Mouse (Mus musculus): ENCODE results near the gene Zfp639.

The Zfp639 gene

DNA sequence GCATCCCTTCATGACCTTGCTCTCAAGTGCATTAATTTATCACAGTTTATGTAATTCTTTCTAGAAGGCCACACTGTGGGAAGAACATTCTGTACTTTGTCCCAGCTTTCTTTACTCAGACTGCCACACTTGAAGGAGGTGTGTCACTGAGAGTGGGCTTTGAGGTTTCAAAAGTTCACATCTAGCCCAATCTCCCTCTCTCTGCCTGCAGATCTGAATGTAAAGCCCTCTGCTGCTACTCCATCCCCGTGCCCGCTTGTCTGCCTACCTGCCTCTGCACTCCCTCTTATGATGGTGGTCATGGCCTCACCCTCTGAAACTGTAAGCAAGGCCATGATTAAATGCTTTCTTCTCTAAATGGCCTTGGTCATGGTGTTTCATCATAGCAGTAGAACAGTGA is 9.7 kb upstream of the Zfp639 start:
- in situ Hi-C loops (cut with MboI, MseI), result loop anchor here (25.0 kb wide), 1 partner anchor 1312 kb away; no protein-coding TSS in a partner anchor

DNA sequence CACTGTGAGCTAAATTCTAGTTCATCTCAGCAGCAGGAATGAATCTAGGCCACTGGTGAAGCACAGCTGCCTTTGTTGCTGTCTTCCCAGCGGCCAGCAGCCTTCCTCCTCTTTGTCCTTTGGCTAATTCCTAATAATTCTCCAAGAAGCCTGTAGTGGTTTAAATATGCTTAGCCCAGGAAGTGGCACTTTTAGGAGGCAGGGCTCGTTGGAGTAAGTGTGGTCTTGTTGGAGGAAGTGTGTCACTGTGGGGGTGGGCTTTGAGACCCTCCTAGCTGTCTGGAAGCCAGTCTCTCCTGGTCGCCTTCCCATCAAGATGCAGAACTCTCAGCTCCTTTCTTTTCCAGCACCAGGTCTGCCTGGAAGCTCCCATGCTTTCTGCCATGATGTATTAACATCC is 4.2 kb upstream of the Zfp639 start:
- in situ Hi-C loops (cut with MboI, MseI), result loop anchor here (25.0 kb wide), 1 partner anchor 1306 kb away; no protein-coding TSS in a partner anchor

DNA sequence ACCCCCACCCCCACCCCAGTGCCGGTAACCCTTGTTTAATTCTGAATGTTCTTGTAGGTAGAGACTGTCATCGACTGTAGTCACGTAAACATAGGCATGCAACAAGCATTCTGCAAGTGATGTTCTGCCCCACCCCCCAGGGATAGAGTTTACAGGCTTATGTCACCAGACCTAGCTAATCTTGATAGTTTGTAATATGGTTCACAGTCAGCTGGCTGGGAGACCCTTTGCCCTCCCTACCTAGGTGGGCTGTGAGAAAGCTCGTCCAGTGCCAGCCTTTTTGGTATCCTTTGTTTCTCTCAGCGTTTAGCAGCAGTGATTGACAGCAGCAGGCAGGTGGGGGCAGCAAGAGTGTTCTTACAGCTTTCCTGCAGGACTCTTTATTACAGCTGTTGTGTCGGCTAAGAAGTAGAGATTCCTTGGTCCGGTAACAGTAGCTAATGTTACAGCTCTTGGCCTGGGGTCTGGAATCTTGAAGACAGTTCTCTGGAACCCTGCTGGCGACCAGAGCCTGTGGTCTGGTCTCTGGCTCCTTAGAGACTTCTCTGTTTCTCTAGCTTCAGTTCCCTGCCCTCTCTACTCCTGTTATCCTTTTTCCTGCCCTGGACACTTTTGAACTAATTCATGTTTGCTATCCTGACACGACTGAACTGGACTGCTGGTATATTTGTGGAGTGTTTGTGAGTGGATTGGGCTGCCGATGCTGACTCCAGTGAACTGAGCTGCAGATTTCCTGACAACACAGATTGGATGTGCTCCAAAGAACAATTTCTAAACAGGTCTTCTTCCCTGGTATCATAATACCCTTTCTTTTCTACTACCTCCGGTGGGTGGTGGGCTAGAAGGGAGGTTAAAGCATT is 3.5 kb upstream of the Zfp639 start:
- in situ Hi-C loops (cut with MboI, MseI), result loop anchor here (25.0 kb wide), 1 partner anchor 1306 kb away; no protein-coding TSS in a partner anchor

DNA sequence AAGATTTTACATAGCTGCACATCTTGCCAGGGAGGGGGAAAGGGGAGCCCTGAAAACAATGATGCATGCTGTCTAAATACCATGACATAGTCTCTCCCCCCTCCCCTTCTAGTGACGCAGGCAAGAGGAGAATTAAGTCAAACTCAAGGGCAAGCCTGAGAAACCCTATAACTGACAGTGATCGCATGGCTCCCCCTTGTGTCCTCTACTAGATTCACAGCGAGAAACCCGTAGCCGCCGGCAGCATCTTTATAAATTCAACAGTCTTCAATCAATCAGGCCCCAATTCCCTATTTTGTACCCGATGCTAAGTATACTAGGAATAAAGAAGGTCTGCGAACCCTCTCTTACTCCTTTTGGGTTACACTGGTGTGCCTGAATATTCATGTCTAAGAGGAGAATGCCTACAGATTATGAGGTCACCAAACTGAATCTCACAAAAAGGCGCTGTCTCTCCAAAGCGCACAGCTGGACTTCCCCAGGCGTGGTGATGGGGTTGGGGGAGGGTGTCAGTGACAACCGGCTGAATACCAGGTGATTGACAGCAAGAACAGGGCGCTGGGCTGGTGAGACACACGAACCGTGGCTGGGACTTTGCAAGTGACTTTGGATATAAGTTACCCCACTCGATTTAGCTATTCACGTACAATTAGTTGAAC is 1.3 kb upstream of the Zfp639 start:
- in situ Hi-C loops (cut with MboI, MseI), result loop anchor here (25.0 kb wide), 1 partner anchor 1304 kb away; no protein-coding TSS in a partner anchor

DNA sequence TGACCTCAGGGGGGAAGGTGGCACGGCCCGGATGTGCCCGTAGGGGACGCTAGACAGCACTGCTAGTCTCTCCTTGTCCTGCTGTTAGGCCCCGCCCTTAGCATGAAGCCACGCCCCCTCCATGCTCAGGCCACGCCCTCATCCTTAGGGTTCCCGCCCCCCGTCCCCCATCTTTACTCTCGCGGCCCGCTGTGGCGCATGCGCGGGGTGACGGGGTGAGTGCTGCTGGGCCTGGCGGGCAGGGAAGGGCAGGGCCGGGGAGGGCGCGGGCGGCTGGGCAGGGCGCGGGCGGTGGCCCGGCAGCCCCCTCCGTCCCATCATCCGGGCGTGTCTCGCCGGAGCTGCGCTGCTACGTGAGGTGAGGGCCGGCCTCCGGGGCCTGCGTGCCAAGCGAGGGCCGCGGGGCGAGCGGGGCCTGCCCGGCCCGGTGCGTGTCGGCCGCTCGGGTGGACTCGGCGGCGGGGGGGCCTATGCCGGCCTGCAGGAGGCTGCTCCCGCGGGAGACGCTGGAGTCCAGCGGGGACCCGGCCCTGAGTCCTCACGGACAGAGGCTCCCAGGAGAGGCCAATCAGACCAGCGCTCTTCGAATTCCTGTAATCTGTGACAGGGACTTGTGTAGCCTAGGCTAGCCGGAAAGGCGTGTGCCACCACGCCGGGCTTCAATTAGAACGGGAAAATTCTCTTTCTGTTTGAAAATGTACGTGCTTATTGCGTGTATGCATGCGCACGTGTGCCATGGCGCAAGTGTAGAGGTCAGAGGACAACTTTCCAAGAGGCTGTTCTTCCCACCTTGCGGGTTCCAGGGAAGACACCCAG is 524 bp downstream of the Zfp639 start:
- in situ Hi-C loops (cut with MboI, MseI), result loop anchor here (10.0 to 25.0 kb wide), 2 partner anchors 1302 to 1446 kb away; no protein-coding TSS in a partner anchor

DNA sequence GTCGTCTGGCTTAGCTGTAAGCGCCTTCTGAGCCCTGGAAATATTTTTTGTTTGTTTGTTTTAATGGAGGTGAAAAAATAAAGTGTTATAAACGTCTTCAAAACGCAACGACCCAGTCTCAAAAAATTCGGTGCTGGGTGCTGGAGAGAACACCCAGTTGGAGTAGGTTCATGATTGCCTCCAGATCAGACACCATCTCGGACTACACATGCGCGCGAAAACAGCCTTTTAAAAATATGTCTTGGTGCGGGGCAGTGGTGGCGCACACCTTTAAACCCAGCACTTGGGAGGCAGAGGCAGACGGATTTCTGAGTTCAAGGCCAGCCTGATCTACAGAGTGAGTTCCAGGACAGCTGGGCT is 1.1 kb downstream of the Zfp639 start:
- in situ Hi-C loops (cut with MboI, MseI), result loop anchor here (10.0 to 25.0 kb wide), 2 partner anchors 1301 to 1446 kb away; no protein-coding TSS in a partner anchor

DNA sequence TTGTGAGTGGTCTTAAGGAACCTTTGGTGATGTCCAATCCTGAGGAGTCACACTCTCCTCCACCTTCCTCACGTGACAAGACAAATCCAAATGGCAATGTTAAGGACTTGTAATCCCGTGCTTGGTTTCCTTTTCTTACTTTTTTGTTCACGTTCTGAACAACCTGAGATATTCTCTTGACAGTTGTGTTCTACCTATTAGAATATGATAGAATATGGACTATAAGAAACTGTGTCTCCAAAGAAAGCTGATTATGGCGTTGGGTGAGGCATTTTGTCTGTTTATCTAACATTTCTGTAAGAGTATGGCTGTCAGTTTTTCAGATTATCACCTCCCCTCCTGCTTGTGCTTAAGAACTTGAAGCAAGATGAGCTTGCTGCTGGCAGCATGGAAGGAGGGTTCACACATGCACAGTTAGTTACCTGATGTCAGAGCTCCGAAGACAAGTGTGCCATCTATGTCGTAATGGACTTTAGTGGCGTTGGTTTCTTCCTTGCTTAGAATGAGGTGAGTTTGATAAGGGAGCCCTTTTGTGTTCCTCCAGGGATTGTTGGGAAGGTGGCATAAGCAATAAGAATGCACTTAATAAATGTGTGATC is 2.7 kb downstream of the Zfp639 start:
- in situ Hi-C loops (cut with MboI, MseI), result loop anchor here (10.0 to 25.0 kb wide), 2 partner anchors 1300 to 1448 kb away; no protein-coding TSS in a partner anchor

DNA sequence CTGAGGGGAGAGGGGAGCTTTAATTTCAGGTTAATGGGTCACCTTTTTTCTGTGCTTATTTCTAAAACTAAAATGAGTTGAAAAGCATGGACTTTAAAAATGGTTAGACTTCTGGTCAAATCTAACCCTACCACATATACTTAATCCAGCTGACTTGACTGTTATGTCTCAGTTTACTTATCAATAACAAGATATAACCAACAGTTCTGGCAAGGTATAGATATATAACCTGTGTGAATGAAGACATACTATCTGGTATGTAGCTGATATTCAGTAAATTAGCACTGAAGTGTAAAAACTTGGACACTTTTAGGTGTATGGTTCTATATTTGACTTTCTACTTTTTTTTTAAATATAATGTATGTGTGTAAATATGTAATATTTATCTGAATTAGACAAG is 3.5 kb downstream of the Zfp639 start:
- in situ Hi-C loops (cut with MboI, MseI), result loop anchor here (10.0 to 25.0 kb wide), 2 partner anchors 1299 to 1449 kb away; no protein-coding TSS in a partner anchor

DNA sequence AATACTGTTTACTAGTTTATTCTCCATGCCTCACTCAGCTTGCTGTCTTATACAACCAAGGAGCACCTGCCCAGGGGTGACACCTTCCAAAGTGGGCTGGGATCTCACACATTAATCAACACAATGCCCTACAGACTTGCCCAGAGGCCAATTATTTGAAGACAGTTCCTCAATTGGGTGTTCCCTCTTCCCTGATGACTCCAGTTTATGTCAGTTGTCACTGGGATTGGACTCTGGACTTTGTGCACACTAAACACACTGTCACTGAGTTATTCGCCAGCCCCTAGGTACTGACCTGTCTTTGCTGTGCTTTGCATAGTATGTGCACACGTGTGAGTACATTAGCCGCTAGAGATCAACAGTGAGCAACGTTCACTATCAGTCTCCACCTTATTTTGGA is 17.1 kb downstream of the Zfp639 start:
- in situ Hi-C loops (cut with MboI, MseI), result loop anchor here (25.0 kb wide), 1 partner anchor 185 kb away; the partner anchor contains the start of gene Actl6a

DNA sequence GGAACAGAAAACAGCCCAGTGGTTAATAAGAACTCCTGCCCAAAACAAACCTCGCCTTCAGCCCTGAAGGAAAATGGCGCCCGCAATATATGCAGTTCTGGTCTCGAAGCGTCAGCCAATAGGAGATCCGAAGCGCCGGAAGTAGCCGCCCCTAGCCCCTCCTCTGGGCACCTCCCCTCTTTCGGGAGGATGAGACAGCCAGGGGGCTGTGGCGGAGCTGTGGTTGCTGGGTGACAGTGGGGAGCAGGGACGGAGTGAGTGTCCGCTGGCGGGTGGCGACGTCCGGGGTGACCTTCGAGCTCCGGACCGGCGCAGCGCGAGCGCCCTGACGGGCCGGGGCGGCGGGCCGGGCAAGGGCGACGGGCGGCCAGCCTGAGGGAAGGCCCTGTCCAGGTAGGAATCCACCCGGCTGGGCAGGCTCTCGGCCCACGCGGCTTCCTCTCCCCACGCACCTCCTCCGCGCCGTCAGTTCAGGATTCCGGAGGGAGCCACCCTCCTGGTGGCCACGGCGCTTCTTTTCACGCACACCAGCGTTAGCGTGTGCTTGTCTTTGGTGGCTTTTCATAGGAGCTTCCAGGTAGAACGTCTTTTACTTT is 19.3 kb downstream of the Zfp639 start, which contains the start of gene Mfn1:
Gene Mfn1 (plus strand): TSS at position 163 of the 596 bp plus-strand sequence.
- in situ Hi-C loops (cut with MboI, MseI), result loop anchor here (25.0 kb wide), 1 partner anchor 183 kb away; the partner anchor contains the start of gene Actl6a

DNA sequence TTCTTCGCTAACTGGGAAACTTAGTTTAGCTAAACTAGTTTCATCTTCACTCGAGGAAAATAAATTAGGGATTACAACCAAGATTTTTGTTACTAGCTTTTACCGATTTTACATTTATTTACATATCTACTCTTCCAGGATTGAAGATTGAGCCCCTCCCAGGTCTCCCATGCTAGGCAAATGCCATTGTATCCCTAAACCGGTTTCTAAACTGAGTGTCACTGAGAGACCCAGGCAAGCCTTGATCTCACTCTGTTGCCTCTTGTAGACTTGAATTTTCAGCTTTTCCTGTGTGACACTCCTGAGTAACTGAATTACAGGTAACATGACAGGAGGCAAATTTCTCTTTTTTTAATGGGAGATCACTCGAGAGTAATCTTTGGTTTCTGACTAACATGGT is 20.0 kb downstream of the Zfp639 start:
- in situ Hi-C loops (cut with MboI, MseI), result loop anchor here (25.0 kb wide), 1 partner anchor 182 kb away; the partner anchor contains the start of gene Actl6a

DNA sequence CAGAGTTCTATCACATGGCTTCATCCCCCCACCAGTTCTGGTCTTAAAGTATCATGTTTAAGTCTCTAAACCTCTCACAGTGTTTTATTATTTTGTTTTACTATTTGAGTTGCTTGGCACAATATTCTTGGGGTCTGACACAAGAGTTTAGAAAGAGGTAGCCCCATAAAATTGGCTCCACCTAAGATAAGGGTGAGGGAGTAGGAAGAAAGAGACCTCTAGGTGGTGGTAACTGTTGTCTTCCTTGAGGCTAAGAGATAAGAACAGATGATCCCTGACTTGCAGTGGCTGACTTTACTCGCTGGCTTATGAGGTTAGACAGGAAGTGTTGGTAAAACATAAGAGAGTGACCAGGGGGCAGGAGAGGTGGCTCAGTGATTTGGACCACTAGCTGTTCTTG is 25.6 kb downstream of the Zfp639 start:
- in situ Hi-C loops (cut with MboI, MseI), result loop anchor here (25.0 kb wide), 1 partner anchor 177 kb away; the partner anchor contains the start of gene Actl6a

DNA sequence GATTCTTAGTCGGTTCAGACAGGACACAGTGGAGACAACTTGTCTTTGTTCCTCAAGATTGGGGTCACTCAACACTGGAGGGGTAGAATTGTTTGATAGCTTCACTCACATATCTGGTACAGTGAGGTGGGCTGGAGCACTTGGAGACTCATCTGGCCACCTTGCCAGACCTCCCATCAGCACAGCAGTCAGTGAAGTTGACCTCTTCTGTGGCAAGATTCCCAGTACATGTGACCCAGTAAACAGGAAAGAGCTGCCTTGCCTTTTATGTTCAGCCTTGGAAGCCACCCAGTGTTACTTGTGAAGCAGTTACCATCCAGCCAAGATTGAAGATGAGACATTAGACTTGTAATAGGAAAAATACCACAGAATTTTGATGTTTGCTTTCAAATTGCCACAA is 27.5 kb downstream of the Zfp639 start:
- in situ Hi-C loops (cut with MboI, MseI), result loop anchor here (25.0 kb wide), 1 partner anchor 175 kb away; the partner anchor contains the start of gene Actl6a

DNA sequence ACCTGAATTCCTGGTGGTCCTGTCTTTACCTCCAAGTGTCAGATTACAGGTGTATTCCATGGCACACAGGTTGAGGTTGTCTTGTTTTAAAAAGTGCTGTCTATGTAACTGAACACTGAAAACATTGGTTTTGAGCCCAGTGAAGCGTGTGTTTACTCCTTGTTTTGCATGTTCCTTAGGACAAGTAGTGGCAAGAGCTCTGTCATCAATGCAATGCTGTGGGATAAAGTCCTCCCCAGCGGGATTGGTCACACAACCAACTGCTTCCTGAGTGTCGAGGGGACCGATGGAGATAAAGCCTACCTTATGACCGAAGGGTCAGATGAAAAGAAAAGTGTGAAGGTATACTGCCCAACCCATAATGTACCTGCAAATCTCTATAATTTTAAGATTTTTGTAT is 28.0 kb downstream of the Zfp639 start:
- in situ Hi-C loops (cut with MboI, MseI), result loop anchor here (25.0 kb wide), 1 partner anchor 174 kb away; the partner anchor contains the start of gene Actl6a

DNA sequence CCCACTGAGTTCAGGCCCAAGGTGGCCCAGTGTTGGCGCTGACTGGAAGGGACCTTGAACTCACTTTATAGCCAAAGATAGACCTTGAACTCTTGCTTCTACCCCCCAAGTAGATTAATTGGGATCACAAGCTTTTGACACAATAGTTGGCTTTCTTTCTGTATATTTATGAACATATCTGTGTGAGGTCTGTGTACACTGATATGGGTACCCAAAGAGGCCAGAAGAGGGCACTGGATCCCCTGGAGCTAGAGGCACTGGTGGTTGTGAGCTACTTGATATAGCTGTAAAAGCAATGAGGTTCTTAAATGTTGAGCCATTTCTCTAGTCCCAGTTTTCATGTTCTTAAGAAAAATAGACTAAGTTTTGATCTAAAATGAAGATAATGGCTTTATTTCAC is 43.0 kb downstream of the Zfp639 start:
- in situ Hi-C loops (cut with MboI, MseI), result no loop called here

DNA sequence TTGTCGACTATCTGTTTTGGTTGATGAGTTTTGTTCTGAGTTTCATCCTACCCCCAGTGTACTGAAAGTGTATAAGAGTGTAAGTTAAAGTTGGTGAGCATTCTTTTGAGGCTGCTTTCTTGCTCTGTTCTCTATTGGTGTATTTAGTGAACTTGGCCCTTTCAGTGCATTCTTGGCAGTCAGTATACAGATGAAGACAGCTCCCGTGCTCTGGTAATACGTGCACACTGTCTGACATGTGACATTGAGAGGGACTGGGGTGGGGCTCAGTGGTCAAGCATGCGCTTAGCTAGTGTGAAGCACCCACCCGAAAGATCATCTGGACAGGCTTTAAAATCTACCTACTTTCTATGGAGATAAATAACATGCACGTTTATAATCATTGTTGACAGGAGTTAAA is 53.3 kb downstream of the Zfp639 start:
- in situ Hi-C loops (cut with MboI, MseI), result no loop called here

Measured in T-helper 2 cell (primary cell).